Mouse (Mus musculus): ENCODE measurements at regions not wholly inside any gene's neighbourhood (a gene's known extent, or its start where the extent isn't known, plus 50 kb on each side); places are given as distances from the start of the nearest gene placed in this dataset.

- ATAC-seq (replicated peaks; ENCODE audit: low FRiP score, low read depth) (no peak; the same call in 1 of the 2 replicates), DNase-seq (ENCODE audit: low spot score) (no peak)
Observed at GRCm38 (mm10) chr6:39268647-39269428, 62.2 kb upstream of the Kdm7a start.

DNA sequence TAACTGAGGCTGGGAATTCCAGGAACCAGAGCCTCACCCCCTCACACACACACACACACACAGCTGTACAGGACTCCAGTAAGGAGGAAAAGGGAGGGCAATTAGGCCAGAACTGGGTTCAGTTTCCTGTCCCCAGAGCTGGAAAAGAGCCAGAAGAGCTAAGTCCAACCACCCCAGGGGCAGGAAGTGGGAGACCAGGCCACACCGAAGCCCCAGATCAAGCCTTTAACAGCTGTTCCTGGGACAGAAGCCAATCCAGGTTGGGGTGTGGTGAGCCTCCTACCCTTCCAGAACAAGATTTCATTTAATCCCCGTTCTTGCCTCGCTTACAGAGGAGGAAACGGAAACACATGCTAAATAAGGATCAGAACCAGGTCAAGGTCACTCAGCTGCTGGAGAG is 58.1 kb upstream of the Kdm7a start:
- DNase-seq (ENCODE audit: low spot score) = peak; percentile 84
- no peak for ATAC-seq (replicated peaks; ENCODE audit: low FRiP score, low read depth)

More at GRCm38 (mm10) chr6:39268647-39269428, 62.2 kb upstream of the Kdm7a start:
- TF ChIP-seq CTCF (IDR thresholded peaks at IDR 0.05; ENCODE audit: low read depth) = no peak
- Histone ChIP-seq H3K9me3 (replicated peaks; ENCODE audit: low read length) (no peaks in the 10 kb centered on the region), H3K36me3 (ENCODE audit: insufficient read depth, low read length) (no peaks in the 10 kb centered on the region), H3K4me2 (ENCODE audit: low read length) (no peak overlapping the region), H3K4me3 (replicated peaks; ENCODE audit: low read depth, low read length) (no peak overlapping the region), H3K27me3 (ENCODE audit: insufficient read depth, low read length) (no peaks in the 10 kb centered on the region), H3K27ac (no peak overlapping the region), H3K9ac (ENCODE audit: low read depth, low read length) (no peak overlapping the region), H3K4me1 (replicated peaks; ENCODE audit: insufficient read depth, low read length) (peaks cover 5% of the 10 kb centered on the region; the same call in 1 of the 2 replicates)
- 23% methylated on average over 8 of the region's 8 CpGs for WGBS

GRCm38 (mm10) chr6:39263615-39264014 is 57.0 kb upstream of the Kdm7a start:
- Histone ChIP-seq H3K4me3 (replicated peaks; ENCODE audit: low read depth, low read length) (no peak overlapping the region), H3K9ac (ENCODE audit: low read depth, low read length) (no peak overlapping the region), H3K27me3 (ENCODE audit: insufficient read depth, low read length) (no peaks in the 10 kb centered on the region), H3K27ac (no peak overlapping the region), H3K36me3 (ENCODE audit: insufficient read depth, low read length) (no peaks in the 10 kb centered on the region), H3K4me2 (ENCODE audit: low read length) (no peak overlapping the region), H3K4me1 (replicated peaks; ENCODE audit: insufficient read depth, low read length) (peaks cover 5% of the 10 kb centered on the region; the same call in 1 of the 2 replicates), H3K9me3 (replicated peaks; ENCODE audit: low read length) (no peaks in the 10 kb centered on the region)
- ATAC-seq (replicated peaks; ENCODE audit: low FRiP score, low read depth) = no peak
- 76% methylated on average over 8 of the region's 8 CpGs for WGBS
- TF ChIP-seq CTCF (IDR thresholded peaks at IDR 0.05; ENCODE audit: low read depth) = no peak
- no peak for DNase-seq (ENCODE audit: low spot score)

More for the DNA sequence above, 58.1 kb upstream of the Kdm7a start:
- H3K9ac ChIP-seq (ENCODE audit: low read depth, low read length) = no peak overlapping the region
- no peak for TF ChIP-seq CTCF (IDR thresholded peaks at IDR 0.05; ENCODE audit: low read depth)
- H3K4me1 ChIP-seq (replicated peaks; ENCODE audit: insufficient read depth, low read length) = peaks cover 5% of the 10 kb centered on the region; the same call in 1 of the 2 replicates
- no peak overlapping the region for H3K4me2 ChIP-seq (ENCODE audit: low read length)
- H3K4me3 ChIP-seq (replicated peaks; ENCODE audit: low read depth, low read length) = no peak overlapping the region
- H3K27me3 ChIP-seq (ENCODE audit: insufficient read depth, low read length) = no peaks in the 10 kb centered on the region
- WGBS = 33% methylated on average over 4 of the region's 4 CpGs
- H3K36me3 ChIP-seq (ENCODE audit: insufficient read depth, low read length) = no peaks in the 10 kb centered on the region
- peak overlapping the region; percentile 19; the same call in 1 of the 2 replicates for H3K27ac ChIP-seq
- H3K9me3 ChIP-seq (replicated peaks; ENCODE audit: low read length) = no peaks in the 10 kb centered on the region

GRCm38 (mm10) chr6:39261951-39262350 is 55.4 kb upstream of the Kdm7a start:
- H3K27me3 ChIP-seq (ENCODE audit: insufficient read depth, low read length) = no peaks in the 10 kb centered on the region
- 44% methylated on average over 8 of the region's 8 CpGs for WGBS
- TF ChIP-seq CTCF (IDR thresholded peaks at IDR 0.05; ENCODE audit: low read depth) = no peak
- H3K4me2 ChIP-seq (ENCODE audit: low read length) = no peak overlapping the region
- H3K4me3 ChIP-seq (replicated peaks; ENCODE audit: low read depth, low read length) = no peak overlapping the region
- H3K27ac ChIP-seq = no peak overlapping the region
- DNase-seq (ENCODE audit: low spot score) = no peak
- no peaks in the 10 kb centered on the region for H3K36me3 ChIP-seq (ENCODE audit: insufficient read depth, low read length)
- no peak overlapping the region for H3K9ac ChIP-seq (ENCODE audit: low read depth, low read length)
- peaks cover 5% of the 10 kb centered on the region; the same call in 1 of the 2 replicates for H3K4me1 ChIP-seq (replicated peaks; ENCODE audit: insufficient read depth, low read length)
- ATAC-seq (replicated peaks; ENCODE audit: low FRiP score, low read depth) = no peak
- H3K9me3 ChIP-seq (replicated peaks; ENCODE audit: low read length) = no peaks in the 10 kb centered on the region

DNA sequence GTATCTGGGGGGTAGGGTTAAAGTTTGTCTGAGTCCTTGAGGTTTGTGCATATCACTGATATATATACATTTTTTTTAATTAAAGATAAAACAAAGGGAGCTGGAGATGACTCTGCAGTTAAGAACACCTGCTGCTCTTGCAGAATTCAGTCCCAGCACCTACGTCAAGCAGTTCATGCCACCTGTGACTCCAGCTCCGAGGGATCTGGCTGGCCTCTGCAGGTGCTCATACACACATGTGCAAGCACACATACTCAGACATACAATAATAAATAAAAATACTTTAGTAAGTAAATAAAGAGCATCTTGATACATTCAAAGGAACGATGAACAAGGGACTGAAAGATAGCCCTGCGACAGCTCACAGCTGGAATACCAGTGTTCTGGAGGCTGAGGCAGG is 53.9 kb upstream of the Kdm7a start:
- DNase-seq (ENCODE audit: low spot score) = no peak
- Histone ChIP-seq H3K27ac (no peak overlapping the region), H3K4me1 (replicated peaks; ENCODE audit: insufficient read depth, low read length) (peaks cover 10% of the 10 kb centered on the region; the same call in 1 of the 2 replicates), H3K4me3 (replicated peaks; ENCODE audit: low read depth, low read length) (no peak overlapping the region), H3K27me3 (ENCODE audit: insufficient read depth, low read length) (no peaks in the 10 kb centered on the region), H3K9me3 (replicated peaks; ENCODE audit: low read length) (no peaks in the 10 kb centered on the region), H3K9ac (ENCODE audit: low read depth, low read length) (no peak overlapping the region), H3K4me2 (ENCODE audit: low read length) (no peak overlapping the region), H3K36me3 (ENCODE audit: insufficient read depth, low read length) (no peaks in the 10 kb centered on the region)
- WGBS = 92% methylated on average over 4 of the region's 4 CpGs
- no peak for TF ChIP-seq CTCF (IDR thresholded peaks at IDR 0.05; ENCODE audit: low read depth)
- ATAC-seq (replicated peaks; ENCODE audit: low FRiP score, low read depth) = no peak

- no peak for ATAC-seq (replicated peaks; ENCODE audit: low FRiP score, low read depth)
- H3K4me1 ChIP-seq (replicated peaks; ENCODE audit: insufficient read depth, low read length) = peaks cover 5% of the 10 kb centered on the region; the same call in 1 of the 2 replicates
- WGBS = 91% methylated on average over 1 of the region's 1 CpGs
Observed at GRCm38 (mm10) chr6:39259129-39259528, 52.5 kb upstream of the Kdm7a start.

More at GRCm38 (mm10) chr6:39259129-39259528, 52.5 kb upstream of the Kdm7a start:
- TF ChIP-seq CTCF (IDR thresholded peaks at IDR 0.05; ENCODE audit: low read depth) = no peak
- H3K9me3 ChIP-seq (replicated peaks; ENCODE audit: low read length) = no peaks in the 10 kb centered on the region
- H3K27ac ChIP-seq = no peak overlapping the region
- no peaks in the 10 kb centered on the region for H3K36me3 ChIP-seq (ENCODE audit: insufficient read depth, low read length)
- no peak overlapping the region for H3K9ac ChIP-seq (ENCODE audit: low read depth, low read length)
- no peak for DNase-seq (ENCODE audit: low spot score)
- H3K27me3 ChIP-seq (ENCODE audit: insufficient read depth, low read length) = no peaks in the 10 kb centered on the region
- no peak overlapping the region for H3K4me2 ChIP-seq (ENCODE audit: low read length)
- no peak overlapping the region for H3K4me3 ChIP-seq (replicated peaks; ENCODE audit: low read depth, low read length)
